Mouse (Mus musculus): Measurements from ENCODE around the gene Rnf166. TPM values are rescaled to one million over a fixed set of nuclear protein-coding genes. Genes with fewer than 3 reads are reported as not detected.

Rnf166 gene
- polyA plus RNA-seq, 1 experiment from 2014 or later: 14.0 TPM

GRCm38 (mm10) chr8:122445203-122445602 is 30.7 kb downstream of the Rnf166 start:
- H3K4me2 ChIP-seq (ENCODE audit: low read depth, low read length): no peak overlapping the region
- no peak overlapping the region for H3K27ac ChIP-seq (ENCODE audit: low read length)
- H3K36me3 ChIP-seq (ENCODE audit: control insufficient read depth, insufficient read depth): no peaks in the 10 kb centered on the region
- no peak overlapping the region for H3K4me3 ChIP-seq (ENCODE audit: low read depth, low read length)
- H3K4me1 ChIP-seq (ENCODE audit: control insufficient read depth, low read depth, low read length): peaks cover 29% of the 10 kb centered on the region
- 53% methylated on average over 3 of the region's 3 CpGs for WGBS (ENCODE audit: insufficient replicate concordance)
- no peak overlapping the region for H3K9ac ChIP-seq (ENCODE audit: low read depth, low read length)
- no peaks in the 10 kb centered on the region for H3K27me3 ChIP-seq (ENCODE audit: control insufficient read depth, insufficient read depth, low read depth, low read length)
- no peak for ATAC-seq (ENCODE audit: low read depth)
- H3K9me3 ChIP-seq (replicated peaks; ENCODE audit: control insufficient read depth, low read length): no peaks in the 10 kb centered on the region

GRCm38 (mm10) chr8:122444058-122444748 is 31.7 kb downstream of the Rnf166 start:
- 8% methylated on average over 19 of the region's 19 CpGs for WGBS (ENCODE audit: insufficient replicate concordance)
- H3K27ac ChIP-seq (ENCODE audit: low read length): peak overlapping the region; percentile 93
- ATAC-seq (ENCODE audit: low read depth): peak; percentile 23

GRCm38 (mm10) chr8:122443262-122444006 is 32.4 kb downstream of the Rnf166 start, which contains the start of gene Mvd:
TSS of gene Mvd (minus strand) at chr8:122443422.
- peak within 1 kb of the TSS; percentile 93 for H3K27ac ChIP-seq (ENCODE audit: low read length)
- peaks cover 29% of the 10 kb centered on the region for H3K4me1 ChIP-seq (ENCODE audit: control insufficient read depth, low read depth, low read length)
- H3K9me3 ChIP-seq (replicated peaks; ENCODE audit: control insufficient read depth, low read length): no peaks in the 10 kb centered on the region
- under 1% methylated on average over 47 of the region's 47 CpGs for WGBS (ENCODE audit: insufficient replicate concordance)
- H3K4me3 ChIP-seq (ENCODE audit: low read depth, low read length): peak within 1 kb of the TSS; percentile 87
- peak within 1 kb of the TSS; percentile 89 for H3K9ac ChIP-seq (ENCODE audit: low read depth, low read length)
- H3K27me3 ChIP-seq (ENCODE audit: control insufficient read depth, insufficient read depth, low read depth, low read length): no peaks in the 10 kb centered on the region
- peak within 1 kb of the TSS; percentile 99 for H3K4me2 ChIP-seq (ENCODE audit: low read depth, low read length)
- H3K36me3 ChIP-seq (ENCODE audit: control insufficient read depth, insufficient read depth): no peaks in the 10 kb centered on the region; the same call in 1 of the 2 replicates
- ATAC-seq (ENCODE audit: low read depth): peak; percentile 98

More at GRCm38 (mm10) chr8:122444058-122444748, 31.7 kb downstream of the Rnf166 start:
- Histone ChIP-seq H3K9ac (ENCODE audit: low read depth, low read length) (peak overlapping the region; percentile 89), H3K4me2 (ENCODE audit: low read depth, low read length) (peak overlapping the region; percentile 99), H3K9me3 (replicated peaks; ENCODE audit: control insufficient read depth, low read length) (no peaks in the 10 kb centered on the region), H3K27me3 (ENCODE audit: control insufficient read depth, insufficient read depth, low read depth, low read length) (no peaks in the 10 kb centered on the region), H3K4me1 (ENCODE audit: control insufficient read depth, low read depth, low read length) (peaks cover 29% of the 10 kb centered on the region), H3K36me3 (ENCODE audit: control insufficient read depth, insufficient read depth) (no peaks in the 10 kb centered on the region; the same call in 1 of the 2 replicates), H3K4me3 (ENCODE audit: low read depth, low read length) (peak overlapping the region; percentile 87)

GRCm38 (mm10) chr8:122442781-122443180 is 33.1 kb downstream of the Rnf166 start:
- Histone ChIP-seq H3K36me3 (ENCODE audit: control insufficient read depth, insufficient read depth) (no peaks in the 10 kb centered on the region; the same call in 1 of the 2 replicates), H3K9me3 (replicated peaks; ENCODE audit: control insufficient read depth, low read length) (no peaks in the 10 kb centered on the region), H3K27me3 (ENCODE audit: control insufficient read depth, insufficient read depth, low read depth, low read length) (no peaks in the 10 kb centered on the region), H3K4me2 (ENCODE audit: low read depth, low read length) (peak overlapping the region; percentile 99), H3K27ac (ENCODE audit: low read length) (peak overlapping the region; percentile 66), H3K4me3 (ENCODE audit: low read depth, low read length) (peak overlapping the region; percentile 87), H3K4me1 (ENCODE audit: control insufficient read depth, low read depth, low read length) (peaks cover 29% of the 10 kb centered on the region), H3K9ac (ENCODE audit: low read depth, low read length) (peak overlapping the region; percentile 71)
- under 1% methylated on average over 12 of the region's 12 CpGs for WGBS (ENCODE audit: insufficient replicate concordance)
- ATAC-seq (ENCODE audit: low read depth): no peak

- Histone ChIP-seq H3K4me1 (ENCODE audit: control insufficient read depth, low read depth, low read length) (peaks cover 29% of the 10 kb centered on the region), H3K9ac (ENCODE audit: low read depth, low read length) (peak overlapping the region; percentile 71), H3K27me3 (ENCODE audit: control insufficient read depth, insufficient read depth, low read depth, low read length) (no peaks in the 10 kb centered on the region), H3K4me3 (ENCODE audit: low read depth, low read length) (peak overlapping the region; percentile 87), H3K9me3 (replicated peaks; ENCODE audit: control insufficient read depth, low read length) (no peaks in the 10 kb centered on the region), H3K36me3 (ENCODE audit: control insufficient read depth, insufficient read depth) (no peaks in the 10 kb centered on the region; the same call in 1 of the 2 replicates), H3K4me2 (ENCODE audit: low read depth, low read length) (peak overlapping the region; percentile 99), H3K27ac (ENCODE audit: low read length) (no peak overlapping the region)
- ATAC-seq (ENCODE audit: low read depth): no peak
- WGBS (ENCODE audit: insufficient replicate concordance): 49% methylated on average over 7 of the region's 7 CpGs
Measured at GRCm38 (mm10) chr8:122442356-122442755, 33.5 kb downstream of the Rnf166 start.

GRCm38 (mm10) chr8:122441326-122441725 is 34.5 kb downstream of the Rnf166 start:
- Histone ChIP-seq H3K27ac (ENCODE audit: low read length) (no peak overlapping the region), H3K27me3 (ENCODE audit: control insufficient read depth, insufficient read depth, low read depth, low read length) (no peaks in the 10 kb centered on the region), H3K9me3 (replicated peaks; ENCODE audit: control insufficient read depth, low read length) (no peaks in the 10 kb centered on the region), H3K36me3 (ENCODE audit: control insufficient read depth, insufficient read depth) (no peaks in the 10 kb centered on the region; the same call in 1 of the 2 replicates), H3K9ac (ENCODE audit: low read depth, low read length) (no peak overlapping the region), H3K4me1 (ENCODE audit: control insufficient read depth, low read depth, low read length) (peaks cover 29% of the 10 kb centered on the region), H3K4me3 (ENCODE audit: low read depth, low read length) (no peak overlapping the region), H3K4me2 (ENCODE audit: low read depth, low read length) (no peak overlapping the region)
- ATAC-seq (ENCODE audit: low read depth): no peak
- 82% methylated on average over 1 of the region's 1 CpGs for WGBS (ENCODE audit: insufficient replicate concordance)

GRCm38 (mm10) chr8:122439336-122439735 is 36.5 kb downstream of the Rnf166 start:
- no peak for ATAC-seq (ENCODE audit: low read depth)
- Histone ChIP-seq H3K4me3 (ENCODE audit: low read depth, low read length) (no peak overlapping the region), H3K9ac (ENCODE audit: low read depth, low read length) (no peak overlapping the region), H3K36me3 (ENCODE audit: control insufficient read depth, insufficient read depth) (peaks cover 4% of the 10 kb centered on the region; the same call in 1 of the 2 replicates), H3K27ac (ENCODE audit: low read length) (no peak overlapping the region), H3K27me3 (ENCODE audit: control insufficient read depth, insufficient read depth, low read depth, low read length) (no peaks in the 10 kb centered on the region), H3K4me2 (ENCODE audit: low read depth, low read length) (no peak overlapping the region), H3K4me1 (ENCODE audit: control insufficient read depth, low read depth, low read length) (peaks cover 12% of the 10 kb centered on the region), H3K9me3 (replicated peaks; ENCODE audit: control insufficient read depth, low read length) (peaks cover 2% of the 10 kb centered on the region)
- WGBS (ENCODE audit: insufficient replicate concordance): 90% methylated on average over 16 of the region's 16 CpGs

GRCm38 (mm10) chr8:122437708-122438331 is 38.0 kb downstream of the Rnf166 start:
- Histone ChIP-seq H3K9ac (ENCODE audit: low read depth, low read length) (no peak overlapping the region), H3K27me3 (ENCODE audit: control insufficient read depth, insufficient read depth, low read depth, low read length) (peaks cover 1% of the 10 kb centered on the region; the same call in 1 of the 2 replicates), H3K4me2 (ENCODE audit: low read depth, low read length) (no peak overlapping the region), H3K9me3 (replicated peaks; ENCODE audit: control insufficient read depth, low read length) (peaks cover 2% of the 10 kb centered on the region), H3K27ac (ENCODE audit: low read length) (peak overlapping the region; percentile 38; the same call in 1 of the 2 replicates), H3K4me1 (ENCODE audit: control insufficient read depth, low read depth, low read length) (peaks cover 12% of the 10 kb centered on the region), H3K4me3 (ENCODE audit: low read depth, low read length) (0 out of 2 replicates have a peak overlapping the region, but pooled peaks have one; percentile 0), H3K36me3 (ENCODE audit: control insufficient read depth, insufficient read depth) (peaks cover 4% of the 10 kb centered on the region; the same call in 1 of the 2 replicates)
- ATAC-seq (ENCODE audit: low read depth): peak; percentile 30
- WGBS (ENCODE audit: insufficient replicate concordance): 70% methylated on average over 13 of the region's 13 CpGs
